Mouse (Mus musculus) cerebellum, adult 8-10 months (tissue): ENCODE results near the gene Cdiptos.

Experiments
- DNase-seq: peaks from one replicate; pipeline ENCODE4 v3.0.0; 2022

Cdiptos gene

GRCm38 (mm10) chr7:126967361-126967760, 8.5 kb downstream of the Cdiptos start:
- no peak for DNase-seq

GRCm38 (mm10) chr7:126965568-126965967, 10.3 kb downstream of the Cdiptos start:
- DNase-seq: peak; percentile 61

- no peak for DNase-seq
Observed at GRCm38 (mm10) chr7:126963548-126964286, 12.2 kb downstream of the Cdiptos start.

- DNase-seq: no peak
Observed at GRCm38 (mm10) chr7:126961965-126962364, 13.9 kb downstream of the Cdiptos start.

- no peak for DNase-seq
Observed at GRCm38 (mm10) chr7:126961095-126961494, 14.8 kb downstream of the Cdiptos start.

- no peak for DNase-seq
Observed at GRCm38 (mm10) chr7:126959780-126960179, 16.1 kb downstream of the Cdiptos start.

GRCm38 (mm10) chr7:126955125-126955524, 20.8 kb downstream of the Cdiptos start:
- DNase-seq: no peak

- no peak for DNase-seq
Observed at GRCm38 (mm10) chr7:126952646-126953045, 23.3 kb downstream of the Cdiptos start.

GRCm38 (mm10) chr7:126951741-126952140, 24.2 kb downstream of the Cdiptos start:
- DNase-seq: no peak

GRCm38 (mm10) chr7:126950647-126951615, 25.0 kb downstream of the Cdiptos start:
- peak; percentile 46 for DNase-seq

GRCm38 (mm10) chr7:126949793-126950646, 25.9 kb downstream of the Cdiptos start, which contains the start of gene Sez6l2:
Gene Sez6l2, plus strand, starts transcription at chr7:126950563.
- DNase-seq: peak; percentile 88

GRCm38 (mm10) chr7:126949403-126949792, 26.5 kb downstream of the Cdiptos start, which contains the start of gene Asphd1:
Gene Asphd1, minus strand, starts transcription at chr7:126949582.
- DNase-seq: no peak

GRCm38 (mm10) chr7:126948626-126949025, 27.3 kb downstream of the Cdiptos start:
- DNase-seq: peak; percentile 45

- DNase-seq: peak; percentile 44
Observed at GRCm38 (mm10) chr7:126946530-126946929, 29.4 kb downstream of the Cdiptos start.

- no peak for DNase-seq
Observed at GRCm38 (mm10) chr7:126941801-126942200, 34.1 kb downstream of the Cdiptos start.

- no peak for DNase-seq
Observed at GRCm38 (mm10) chr7:126941171-126941570, 34.7 kb downstream of the Cdiptos start.

GRCm38 (mm10) chr7:126932652-126933051, 43.2 kb downstream of the Cdiptos start:
- no peak for DNase-seq

GRCm38 (mm10) chr7:126929046-126929445, 46.9 kb downstream of the Cdiptos start:
- DNase-seq: no peak

- peak; percentile 91 for DNase-seq
Observed at GRCm38 (mm10) chr7:126928384-126929037, 47.4 kb downstream of the Cdiptos start, which contains the start of gene Kctd13. Gene Kctd13, plus strand, starts transcription at chr7:126928879.

- DNase-seq: no peak
Observed at GRCm38 (mm10) chr7:126926299-126926698, 49.6 kb downstream of the Cdiptos start.

- no peak for DNase-seq
Observed at GRCm38 (mm10) chr7:126923999-126924398, 51.9 kb downstream of the Cdiptos start.

- no peak for DNase-seq
Observed at GRCm38 (mm10) chr7:126922624-126923060, 53.3 kb downstream of the Cdiptos start, which contains the start of gene Tmem219. Gene Tmem219, minus strand, starts transcription at chr7:126922917.
